Mouse (Mus musculus) liver, postnatal 0 days (tissue): Measurements from ENCODE around the gene Kiss1r. TPM values are rescaled to one million over a fixed set of nuclear protein-coding genes. Genes with fewer than 3 reads are reported as not detected.
A peak's percentile ranks its signal among the peaks of the same experiment; 100 is the strongest.
"Not testable (repeated sequence)": the region's sequence is repeated elsewhere in the genome, so short reads cannot be mapped to it uniquely, and the experiment has no call there.

Experiments used
- ATAC-seq: fragments of 200-750 bp; cut with Nextera tagmentation; 2 replicates; pipeline ENCODE4 v1.8.0; 2017; ENCODE audit warnings: mild to moderate bottlenecking, moderate library complexity
- DNase-seq: peaks from one replicate; pipeline ENCODE4 v3.0.0-alpha.2; 2016
- H3K27ac ChIP-seq: fragments of 300-500 bp; sonication (generic); 2 replicates; pipeline ENCODE4 v1.5.1; 2014; ENCODE audit warnings: antibody characterized with exemption, moderate library complexity, mild to moderate bottlenecking, low read depth
- H3K27me3 ChIP-seq: fragments of 300-500 bp; sonication (generic); 2 replicates; pipeline ENCODE4 v1.6.1; 2014; ENCODE audit warnings: low read length, control low read depth, mixed read lengths; ENCODE audit not compliant: insufficient read depth
- H3K36me3 ChIP-seq: fragments of 300-500 bp; sonication (generic); replicated peaks from 2 replicates; pipeline ENCODE4 v1.6.1; 2014; ENCODE audit warnings: mild to moderate bottlenecking, control low read depth, low read length, moderate library complexity, mixed read lengths; ENCODE audit not compliant: insufficient read depth
- H3K4me1 ChIP-seq: fragments of 300-500 bp; sonication (generic); 2 replicates; pipeline ENCODE4 v1.6.1; 2014; ENCODE audit warnings: antibody characterized with exemption, mild to moderate bottlenecking, control low read depth; ENCODE audit not compliant: insufficient read depth
- H3K4me2 ChIP-seq: fragments of 300-500 bp; sonication (generic); 2 replicates; pipeline ENCODE4 v1.6.1; 2014; ENCODE audit warnings: low read depth, mild to moderate bottlenecking, low read length, moderate library complexity, mixed read lengths
- H3K4me3 ChIP-seq: fragments of 300-500 bp; sonication (generic); 2 replicates; pipeline ENCODE4 v1.5.1; 2014; ENCODE audit warnings: low read depth, low read length
- H3K9ac ChIP-seq: fragments of 300-500 bp; sonication (generic); replicated peaks from 2 replicates; pipeline ENCODE4 v1.6.1; 2014; ENCODE audit warnings: mild to moderate bottlenecking, moderate library complexity
- H3K9me3 ChIP-seq: fragments of 300-500 bp; sonication (generic); 2 replicates; pipeline ENCODE4 v1.6.1; 2016; ENCODE audit warnings: mild to moderate bottlenecking, control low read depth, low read length, mixed read lengths
- CTCF ChIP-seq: sonication (generic); IDR thresholded peaks from 2 replicates; pipeline ENCODE4 v1.5.1; 2016; ENCODE audit warnings: antibody characterized with exemption, low read depth
- EP300 ChIP-seq: IDR thresholded peaks from 2 replicates; pipeline ENCODE4 v1.6.1; 2016; ENCODE audit warnings: antibody characterized with exemption, low read depth, mild to moderate bottlenecking
- WGBS: fragments of 180-500 bp; shearing (Covaris S2); extraction: QIAGEN DNeasy Blood & Tissue Kit; methylation state at CpG from one replicate; pipeline ENCODE4 v1.1.7; 2014; ENCODE audit not compliant: insufficient replicate concordance; 5-methylcytosine and 5-hydroxymethylcytosine counted together
- polyA plus RNA-seq: library from polyadenylated mRNA; unstranded; fragments of >200 nt; fragmentation: Nextera tagmentation; extraction: Ambion mirVana; gene quantifications from 2 replicates; pipeline ENCODE4 v1.2.1, GENCODE M21; 2015

The Kiss1r gene
- polyA plus RNA-seq, 1 experiment from 2014 or later: 0.34 TPM

GRCm38 (mm10) chr10:79949873-79950272 lies 33.1 kb downstream of the Kiss1r start:
- Histone ChIP-seq H3K9me3 (no peaks in the 10 kb centered on the region), H3K9ac (no peak overlapping the region), H3K4me2 (no peak overlapping the region), H3K4me3 (no peak overlapping the region), H3K27me3 (no peaks in the 10 kb centered on the region), H3K4me1 (peaks cover 19% of the 10 kb centered on the region), H3K27ac (no peak overlapping the region), H3K36me3 (peaks cover 46% of the 10 kb centered on the region)
- ATAC-seq: no peak
- WGBS: 72% methylated on average over 4 of the region's 4 CpGs
- TF ChIP-seq CTCF (no peak), EP300 (no peak)
- no peak for DNase-seq

DNA sequence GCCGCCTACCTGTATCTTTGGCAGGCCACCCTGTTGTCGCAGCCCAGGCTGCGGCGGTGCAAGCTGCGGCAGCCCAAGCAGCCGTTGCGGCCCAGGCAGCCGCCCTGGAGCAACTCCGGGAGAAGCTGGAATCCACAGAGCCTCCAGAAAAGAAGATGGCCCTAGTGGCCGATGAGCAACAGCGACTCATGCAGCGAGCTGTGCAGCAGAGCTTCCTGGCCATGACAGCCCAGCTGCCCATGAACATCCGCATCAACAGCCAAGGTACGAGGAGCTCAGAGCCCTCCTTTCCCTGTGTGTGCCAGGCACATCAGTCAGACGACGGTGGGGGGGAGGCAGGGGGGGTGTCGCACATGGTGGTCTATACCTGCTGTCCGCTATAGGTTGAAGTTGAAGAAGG lies 33.9 kb downstream of the Kiss1r start:
- H3K4me3 ChIP-seq: no peak overlapping the region
- DNase-seq (no peak), ATAC-seq (no peak)
- no peaks in the 10 kb centered on the region for H3K9me3 ChIP-seq
- TF ChIP-seq CTCF (no peak), EP300 (no peak)
- peaks cover 46% of the 10 kb centered on the region for H3K36me3 ChIP-seq
- no peak overlapping the region for H3K9ac ChIP-seq
- peaks cover 11% of the 10 kb centered on the region for H3K4me1 ChIP-seq
- no peaks in the 10 kb centered on the region for H3K27me3 ChIP-seq
- no peak overlapping the region for H3K27ac ChIP-seq
- no peak overlapping the region for H3K4me2 ChIP-seq
- WGBS: 87% methylated on average over 18 of the region's 18 CpGs

GRCm38 (mm10) chr10:79953946-79954345 lies 37.2 kb downstream of the Kiss1r start:
- no peak overlapping the region for H3K4me3 ChIP-seq
- peaks cover 37% of the 10 kb centered on the region for H3K36me3 ChIP-seq
- no peak overlapping the region for H3K4me2 ChIP-seq
- H3K9me3 ChIP-seq: no peaks in the 10 kb centered on the region
- H3K4me1 ChIP-seq: peaks cover 3% of the 10 kb centered on the region
- WGBS: 76% methylated on average over 6 of the region's 6 CpGs
- H3K9ac ChIP-seq: no peak overlapping the region
- ATAC-seq (no peak), DNase-seq (peak; percentile 62)
- H3K27ac ChIP-seq: no peak overlapping the region
- no peak for TF ChIP-seq EP300
- TF ChIP-seq CTCF: peak; percentile 81
- no peaks in the 10 kb centered on the region for H3K27me3 ChIP-seq

DNA sequence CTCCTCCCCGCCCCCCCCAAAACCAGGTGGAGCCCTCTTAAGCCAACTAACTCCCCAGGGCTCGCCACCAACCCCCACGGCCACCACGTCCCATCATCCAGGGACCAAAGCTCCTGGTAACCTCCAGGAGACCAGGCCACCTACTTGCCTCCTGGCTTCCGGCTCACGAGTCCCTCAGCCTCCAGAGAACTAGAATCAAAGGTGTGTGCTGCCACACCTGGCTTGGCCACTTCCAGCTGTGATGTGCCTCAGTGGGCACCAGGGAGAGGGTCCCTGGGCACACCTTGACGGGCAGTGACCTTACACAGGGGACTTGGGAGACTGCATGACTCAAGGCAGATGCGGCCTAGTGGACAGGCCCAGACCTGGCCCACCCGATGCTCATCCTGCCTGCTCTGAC lies 38.9 kb downstream of the Kiss1r start:
- TF ChIP-seq EP300 (no peak), CTCF (no peak)

GRCm38 (mm10) chr10:79956643-79957154 lies 39.9 kb downstream of the Kiss1r start:
- Histone ChIP-seq H3K9ac (no peak overlapping the region), H3K4me1 (peaks cover 15% of the 10 kb centered on the region), H3K27ac (no peak overlapping the region), H3K4me2 (no peak overlapping the region), H3K27me3 (no peaks in the 10 kb centered on the region), H3K36me3 (peaks cover 14% of the 10 kb centered on the region), H3K4me3 (no peak overlapping the region), H3K9me3 (no peaks in the 10 kb centered on the region)
- ATAC-seq (no peak), DNase-seq (no peak)
- no peak for TF ChIP-seq EP300
- no peak for TF ChIP-seq CTCF
- 51% methylated on average over 4 of the region's 4 CpGs for WGBS

More for the DNA sequence above, 38.9 kb downstream of the Kiss1r start:
- H3K36me3 ChIP-seq: peaks cover 21% of the 10 kb centered on the region
- no peak for ATAC-seq
- peaks cover 9% of the 10 kb centered on the region for H3K4me1 ChIP-seq
- no peak overlapping the region for H3K4me3 ChIP-seq
- no peak overlapping the region for H3K27ac ChIP-seq
- no peak for DNase-seq
- no peaks in the 10 kb centered on the region for H3K9me3 ChIP-seq
- no peaks in the 10 kb centered on the region for H3K27me3 ChIP-seq
- no peak overlapping the region for H3K9ac ChIP-seq
- 79% methylated on average over 9 of the region's 9 CpGs for WGBS
- H3K4me2 ChIP-seq: no peak overlapping the region

- peaks cover 15% of the 10 kb centered on the region for H3K36me3 ChIP-seq
- peak; percentile 88 for DNase-seq
- H3K27me3 ChIP-seq: no peaks in the 10 kb centered on the region
- H3K9me3 ChIP-seq: no peaks in the 10 kb centered on the region
- no peak overlapping the region for H3K9ac ChIP-seq
- H3K27ac ChIP-seq: peak overlapping the region; percentile 57
- peak overlapping the region; percentile 47 for H3K4me2 ChIP-seq
- TF ChIP-seq EP300 (no peak), CTCF (peak; percentile 99)
- H3K4me3 ChIP-seq: no peak overlapping the region
- peak; percentile 28 for ATAC-seq
- peaks cover 15% of the 10 kb centered on the region for H3K4me1 ChIP-seq
- 16% methylated on average over 21 of the region's 21 CpGs for WGBS
These were observed 41.5 kb downstream of the Kiss1r start for GRCm38 (mm10) chr10:79958140-79958816.

GRCm38 (mm10) chr10:79959412-79959811 lies 42.6 kb downstream of the Kiss1r start:
- DNase-seq, H3K27me3 ChIP-seq, H3K9ac ChIP-seq, H3K9me3 ChIP-seq: not testable (repeated sequence)
- ATAC-seq: peak; percentile 26
- Histone ChIP-seq H3K27ac (peak overlapping the region; percentile 74), H3K36me3 (peaks cover 12% of the 10 kb centered on the region), H3K4me1 (peaks cover 15% of the 10 kb centered on the region), H3K4me3 (peak overlapping the region; percentile 98; the same call in 1 of the 2 replicates), H3K4me2 (peak overlapping the region; percentile 53)
- WGBS: 34% methylated on average over 10 of the region's 10 CpGs
